Mouse (Mus musculus): ENCODE measurements around the gene Gm49711. TPM values are rescaled to one million over a fixed set of nuclear protein-coding genes. Genes with fewer than 3 reads are reported as not detected.

The Gm49711 gene
- polyA plus RNA-seq, 1 experiment, result 0.55 TPM

- DNase-seq (ENCODE audit: low read depth), result no peak
- TF ChIP-seq POLR2A (IDR thresholded peaks at IDR 0.05; ENCODE audit: borderline replicate concordance, extremely low read depth, insufficient read depth, insufficient read length, poor library complexity, severe bottlenecking), result no peak
- TF ChIP-seq CTCF (IDR thresholded peaks at IDR 0.05; ENCODE audit: borderline replicate concordance, extremely low read depth, insufficient read depth, insufficient read length), result no peak
Observed at GRCm38 (mm10) chr16:92127226-92127625, 69.1 kb downstream of the Gm49711 start.

- no peak for TF ChIP-seq POLR2A (IDR thresholded peaks at IDR 0.05; ENCODE audit: borderline replicate concordance, extremely low read depth, insufficient read depth, insufficient read length, poor library complexity, severe bottlenecking)
- TF ChIP-seq CTCF (IDR thresholded peaks at IDR 0.05; ENCODE audit: borderline replicate concordance, extremely low read depth, insufficient read depth, insufficient read length), result no peak
- no peak for DNase-seq (ENCODE audit: low read depth)
Observed at GRCm38 (mm10) chr16:92127666-92128065, 69.5 kb downstream of the Gm49711 start.

- TF ChIP-seq CTCF (IDR thresholded peaks at IDR 0.05; ENCODE audit: borderline replicate concordance, extremely low read depth, insufficient read depth, insufficient read length), result no peak
- no peak for TF ChIP-seq POLR2A (IDR thresholded peaks at IDR 0.05; ENCODE audit: borderline replicate concordance, extremely low read depth, insufficient read depth, insufficient read length, poor library complexity, severe bottlenecking)
- DNase-seq (ENCODE audit: low read depth), result no peak
Observed at GRCm38 (mm10) chr16:92129843-92130242, 71.7 kb downstream of the Gm49711 start.

GRCm38 (mm10) chr16:92132511-92132910 lies 74.4 kb downstream of the Gm49711 start:
- TF ChIP-seq CTCF (IDR thresholded peaks at IDR 0.05; ENCODE audit: borderline replicate concordance, extremely low read depth, insufficient read depth, insufficient read length) (no peak), POLR2A (IDR thresholded peaks at IDR 0.05; ENCODE audit: borderline replicate concordance, extremely low read depth, insufficient read depth, insufficient read length, poor library complexity, severe bottlenecking) (no peak)
- DNase-seq (ENCODE audit: low read depth), result no peak

- TF ChIP-seq POLR2A (IDR thresholded peaks at IDR 0.05; ENCODE audit: borderline replicate concordance, extremely low read depth, insufficient read depth, insufficient read length, poor library complexity, severe bottlenecking) (no peak), CTCF (IDR thresholded peaks at IDR 0.05; ENCODE audit: borderline replicate concordance, extremely low read depth, insufficient read depth, insufficient read length) (no peak)
- DNase-seq (ENCODE audit: low read depth), result no peak
Observed at GRCm38 (mm10) chr16:92134148-92134764, 76.1 kb downstream of the Gm49711 start.

- DNase-seq (ENCODE audit: low read depth), result no peak
- peak; percentile 11; the same call in 1 of the 2 replicates for TF ChIP-seq CTCF (IDR thresholded peaks at IDR 0.05; ENCODE audit: borderline replicate concordance, extremely low read depth, insufficient read depth, insufficient read length)
- TF ChIP-seq POLR2A (IDR thresholded peaks at IDR 0.05; ENCODE audit: borderline replicate concordance, extremely low read depth, insufficient read depth, insufficient read length, poor library complexity, severe bottlenecking), result no peak
Observed at GRCm38 (mm10) chr16:92136275-92136674, 78.2 kb downstream of the Gm49711 start.

- DNase-seq (ENCODE audit: low read depth), result peak; percentile 41
- TF ChIP-seq POLR2A (IDR thresholded peaks at IDR 0.05; ENCODE audit: borderline replicate concordance, extremely low read depth, insufficient read depth, insufficient read length, poor library complexity, severe bottlenecking) (no peak), CTCF (IDR thresholded peaks at IDR 0.05; ENCODE audit: borderline replicate concordance, extremely low read depth, insufficient read depth, insufficient read length) (no peak)
Observed at GRCm38 (mm10) chr16:92139386-92140261, 81.5 kb downstream of the Gm49711 start.

- TF ChIP-seq POLR2A (IDR thresholded peaks at IDR 0.05; ENCODE audit: borderline replicate concordance, extremely low read depth, insufficient read depth, insufficient read length, poor library complexity, severe bottlenecking) (no peak), CTCF (IDR thresholded peaks at IDR 0.05; ENCODE audit: borderline replicate concordance, extremely low read depth, insufficient read depth, insufficient read length) (no peak)
- peak; percentile 12 for DNase-seq (ENCODE audit: low read depth)
Observed at GRCm38 (mm10) chr16:92140328-92140727, 82.2 kb downstream of the Gm49711 start.

- TF ChIP-seq POLR2A (IDR thresholded peaks at IDR 0.05; ENCODE audit: borderline replicate concordance, extremely low read depth, insufficient read depth, insufficient read length, poor library complexity, severe bottlenecking), result no peak
- peak; percentile 58 for DNase-seq (ENCODE audit: low read depth)
Observed at GRCm38 (mm10) chr16:92141021-92141420, 82.9 kb downstream of the Gm49711 start.

GRCm38 (mm10) chr16:92142426-92143012 lies 84.4 kb downstream of the Gm49711 start:
- DNase-seq (ENCODE audit: low read depth), result peak; percentile 65
- TF ChIP-seq CTCF (IDR thresholded peaks at IDR 0.05; ENCODE audit: borderline replicate concordance, extremely low read depth, insufficient read depth, insufficient read length) (no peak), POLR2A (IDR thresholded peaks at IDR 0.05; ENCODE audit: borderline replicate concordance, extremely low read depth, insufficient read depth, insufficient read length, poor library complexity, severe bottlenecking) (no peak)

GRCm38 (mm10) chr16:92147631-92148366 lies 89.7 kb downstream of the Gm49711 start:
- DNase-seq (ENCODE audit: low read depth), result no peak
- TF ChIP-seq POLR2A (IDR thresholded peaks at IDR 0.05; ENCODE audit: borderline replicate concordance, extremely low read depth, insufficient read depth, insufficient read length, poor library complexity, severe bottlenecking), result no peak
- no peak for TF ChIP-seq CTCF (IDR thresholded peaks at IDR 0.05; ENCODE audit: borderline replicate concordance, extremely low read depth, insufficient read depth, insufficient read length)

Measured in brain, embryonic 14.5 days (tissue).